Mouse (Mus musculus) megakaryocyte, embryonic 14.5 days (primary cell): Measurements from ENCODE around the gene Vgll4.

Experiments
- FLI1 ChIP-seq: IDR thresholded peaks from 2 replicates; pipeline ENCODE4 v1.6.1; 2012; ENCODE audit warnings: low read length, inconsistent platforms, mixed read lengths
- GATA1 ChIP-seq: IDR thresholded peaks from 3 replicates; pipeline ENCODE4 v1.6.1; 2012; ENCODE audit warnings: mixed read lengths, low read length, inconsistent platforms, borderline replicate concordance

DNA sequence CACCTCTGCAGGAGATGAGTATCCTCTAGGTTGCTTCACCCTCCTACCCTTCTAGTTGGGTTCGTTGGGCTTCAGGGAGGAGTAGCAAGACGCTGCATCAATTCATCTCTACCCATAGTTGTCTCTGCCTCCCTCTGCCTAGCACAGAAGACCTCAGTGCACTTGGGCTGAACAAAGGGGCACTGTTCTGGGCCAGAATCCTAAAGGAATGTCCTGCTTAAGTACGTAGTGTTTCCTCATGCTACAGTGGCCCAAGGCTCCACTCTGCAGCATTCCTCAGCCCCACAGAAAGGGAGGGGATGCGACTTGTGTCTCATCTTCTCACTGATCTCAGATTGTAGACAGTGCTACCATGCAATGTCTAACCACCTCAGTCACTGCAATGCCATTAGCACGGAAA, 6.2 kb downstream of the Vgll4 start:
- TF ChIP-seq GATA1 = no peak
- no peak for TF ChIP-seq FLI1
